Mouse (Mus musculus): ENCODE data around the gene Llgl2. TPM values are rescaled to one million over a fixed set of nuclear protein-coding genes. Genes with fewer than 3 reads are reported as not detected.
A peak's percentile ranks its signal among the peaks of the same experiment; 100 is the strongest.

Gene Llgl2
- polyA plus RNA-seq, 1 experiment, result 3.2 TPM

DNA sequence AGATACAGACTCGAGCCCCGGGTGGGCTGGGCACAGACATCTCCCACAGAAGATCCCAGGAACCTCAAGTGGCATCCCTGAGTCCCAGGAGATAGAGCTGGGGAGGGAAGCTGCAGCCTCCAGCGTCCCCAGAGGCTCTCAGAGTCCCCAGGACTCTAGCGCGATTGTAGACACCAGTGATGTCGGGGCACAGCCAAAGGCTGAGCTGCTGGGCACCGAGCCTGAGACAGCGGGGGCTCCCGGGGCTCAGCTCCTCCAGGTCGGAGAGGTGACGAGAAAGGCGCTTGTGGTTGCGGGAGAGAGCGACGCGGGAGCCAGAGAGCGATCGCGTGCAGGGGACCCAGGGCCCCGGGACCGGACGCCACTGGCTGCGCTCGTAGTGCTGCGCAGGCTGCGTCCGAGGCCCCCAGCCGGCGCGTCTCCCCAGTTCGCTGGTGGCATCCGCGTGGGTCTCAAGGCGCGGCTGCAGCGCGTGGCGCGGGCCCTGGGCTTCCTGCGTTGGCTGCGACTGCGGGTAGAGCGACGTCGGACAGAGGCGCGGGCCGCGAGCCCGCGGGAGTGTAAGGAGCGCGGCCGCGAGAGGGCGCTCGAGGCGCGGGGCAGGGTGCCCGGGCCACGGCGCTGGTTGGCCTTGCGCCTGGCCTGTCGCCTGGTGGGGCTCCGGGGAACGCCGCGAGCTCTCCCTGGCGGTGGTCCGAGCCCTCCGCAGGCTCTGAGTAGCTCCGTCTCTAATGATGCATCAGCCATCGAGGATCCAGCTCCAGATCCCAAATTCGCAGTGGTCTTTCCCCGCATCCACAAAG, 35.5 kb downstream of the Llgl2 start:
- H3K4me3 ChIP-seq (ENCODE audit: insufficient read depth, low read length), result no peak overlapping the region

DNA sequence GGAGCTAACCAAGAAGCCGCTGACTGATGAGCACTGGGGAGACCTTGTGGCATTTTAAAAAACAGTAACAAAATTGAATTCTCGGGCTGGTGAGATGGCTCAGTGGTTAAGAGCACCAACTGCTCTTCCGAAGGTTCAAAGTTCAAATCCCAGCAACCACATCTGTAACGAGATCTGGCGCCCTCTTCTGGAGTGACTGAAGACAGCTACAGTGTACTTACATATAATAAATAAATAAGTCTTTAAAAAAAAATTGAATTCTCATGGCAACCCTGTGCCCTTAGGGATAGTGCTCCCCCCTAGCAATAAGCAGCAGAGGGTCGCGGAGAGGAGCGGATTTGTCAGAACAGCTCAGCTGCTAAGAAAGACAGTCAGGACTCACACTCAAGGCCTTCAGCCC, 40.0 kb downstream of the Llgl2 start:
- no peak overlapping the region for H3K4me3 ChIP-seq (ENCODE audit: insufficient read depth, low read length)
- no peaks in the 10 kb centered on the region for H3K4me1 ChIP-seq (ENCODE audit: control insufficient read depth, insufficient read depth, low read length)
- H3K27ac ChIP-seq (ENCODE audit: insufficient read depth, low read length), result no peak overlapping the region
- TF ChIP-seq POLR2A (IDR thresholded peaks at IDR 0.05; ENCODE audit: extremely low read depth, insufficient read depth, low read length), result no peak

More for the DNA sequence above, 35.5 kb downstream of the Llgl2 start:
- Histone ChIP-seq H3K4me1 (ENCODE audit: control insufficient read depth, insufficient read depth, low read length) (no peaks in the 10 kb centered on the region), H3K27ac (ENCODE audit: insufficient read depth, low read length) (no peak overlapping the region)
- TF ChIP-seq POLR2A (IDR thresholded peaks at IDR 0.05; ENCODE audit: extremely low read depth, insufficient read depth, low read length), result no peak
- peak; percentile 33; the same call in 1 of the 2 replicates for TF ChIP-seq CTCF (IDR thresholded peaks at IDR 0.05; ENCODE audit: extremely low read depth, insufficient read depth, low read length)

DNA sequence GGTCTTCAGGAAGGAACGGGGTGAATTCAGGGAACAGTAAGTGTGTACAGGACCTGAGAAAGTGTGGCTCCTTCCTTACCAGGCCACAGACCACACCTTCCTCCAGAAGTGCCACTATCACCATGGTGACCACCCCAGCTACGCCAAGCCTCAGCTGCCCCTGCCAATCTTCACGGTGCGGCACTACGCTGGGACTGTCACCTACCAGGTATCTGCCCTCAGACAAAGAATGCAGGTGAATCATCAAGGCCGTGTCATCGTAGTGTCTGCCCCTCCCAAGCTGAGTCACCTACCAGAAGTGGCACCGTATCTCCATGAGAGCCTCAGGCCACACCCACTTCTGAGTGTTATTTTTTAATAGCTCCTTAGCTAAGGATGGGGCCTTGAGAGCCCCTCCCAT, 45.5 kb downstream of the Llgl2 start:
- TF ChIP-seq CTCF (IDR thresholded peaks at IDR 0.05; ENCODE audit: extremely low read depth, insufficient read depth, low read length) (no peak), POLR2A (IDR thresholded peaks at IDR 0.05; ENCODE audit: extremely low read depth, insufficient read depth, low read length) (no peak)
- H3K4me3 ChIP-seq (ENCODE audit: insufficient read depth, low read length), result no peak overlapping the region
- no peaks in the 10 kb centered on the region for H3K4me1 ChIP-seq (ENCODE audit: control insufficient read depth, insufficient read depth, low read length)
- H3K27ac ChIP-seq (ENCODE audit: insufficient read depth, low read length), result no peak overlapping the region

DNA sequence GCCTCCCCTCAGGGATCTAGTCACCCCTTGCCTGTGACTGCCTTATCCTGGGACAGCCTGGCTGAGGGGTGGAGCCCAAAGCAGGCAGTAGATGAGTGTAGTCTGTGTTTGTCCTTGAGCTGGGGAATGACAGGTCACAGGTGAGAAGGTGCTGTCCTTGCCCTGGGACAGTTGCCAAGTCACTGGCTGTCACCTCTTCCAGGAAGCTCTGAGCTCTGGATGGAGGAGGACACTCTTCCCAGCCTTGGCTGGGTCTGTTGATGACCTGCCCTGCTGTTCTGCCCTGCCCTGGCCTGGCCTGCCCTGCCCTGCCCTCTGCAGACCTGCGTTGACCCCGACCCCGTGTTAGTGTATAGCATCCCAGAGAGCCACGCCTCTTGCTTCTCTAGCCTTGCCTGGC, 48.6 kb downstream of the Llgl2 start:
- TF ChIP-seq CTCF (IDR thresholded peaks at IDR 0.05; ENCODE audit: extremely low read depth, insufficient read depth, low read length) (no peak), POLR2A (IDR thresholded peaks at IDR 0.05; ENCODE audit: extremely low read depth, insufficient read depth, low read length) (no peak)
- Histone ChIP-seq H3K4me1 (ENCODE audit: control insufficient read depth, insufficient read depth, low read length) (no peaks in the 10 kb centered on the region), H3K27ac (ENCODE audit: insufficient read depth, low read length) (no peak overlapping the region), H3K4me3 (ENCODE audit: insufficient read depth, low read length) (no peak overlapping the region)

DNA sequence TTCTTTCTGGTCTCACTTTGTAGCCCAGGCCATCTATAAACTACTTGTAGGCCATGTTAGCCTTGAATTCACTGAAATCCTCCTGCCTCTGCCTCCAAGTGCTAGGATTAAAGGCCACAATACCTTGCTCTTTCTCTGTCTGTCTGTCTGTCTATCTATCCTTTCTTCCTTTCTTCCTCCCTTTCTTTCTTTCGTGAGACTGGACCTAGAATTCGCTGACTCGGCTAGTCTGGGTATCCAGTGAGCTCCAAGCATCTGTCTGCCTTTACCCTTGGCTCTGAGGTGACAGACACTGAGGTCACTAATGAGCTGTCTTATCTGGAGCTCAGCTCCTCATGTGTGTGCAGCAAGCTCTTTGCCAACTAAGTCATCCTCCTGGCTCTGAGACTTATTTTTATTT, 52.1 kb downstream of the Llgl2 start:
- TF ChIP-seq POLR2A (IDR thresholded peaks at IDR 0.05; ENCODE audit: extremely low read depth, insufficient read depth, low read length) (no peak), CTCF (IDR thresholded peaks at IDR 0.05; ENCODE audit: extremely low read depth, insufficient read depth, low read length) (no peak)
- Histone ChIP-seq H3K4me1 (ENCODE audit: control insufficient read depth, insufficient read depth, low read length) (no peaks in the 10 kb centered on the region), H3K27ac (ENCODE audit: insufficient read depth, low read length) (no peak overlapping the region), H3K4me3 (ENCODE audit: insufficient read depth, low read length) (no peak overlapping the region)

DNA sequence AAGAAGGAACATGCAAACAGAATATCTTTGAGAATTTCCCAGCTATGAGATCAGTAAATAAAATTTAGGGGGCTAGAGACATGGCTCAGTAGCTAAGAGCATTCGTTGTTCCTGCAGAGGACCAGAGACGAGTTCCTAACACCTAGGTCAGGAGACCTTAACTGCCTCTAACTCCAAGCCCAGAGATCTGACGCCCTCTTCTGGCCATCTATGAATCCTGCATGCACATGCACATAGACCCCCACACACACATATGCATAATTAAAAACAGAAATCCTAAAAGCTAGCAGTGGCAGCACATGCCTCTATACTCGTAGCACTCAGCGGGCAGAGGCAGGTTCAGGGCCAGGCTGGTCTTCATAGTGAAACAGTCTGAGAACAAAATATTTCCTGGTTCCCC, 52.6 kb downstream of the Llgl2 start:
- Histone ChIP-seq H3K27ac (ENCODE audit: insufficient read depth, low read length) (no peak overlapping the region), H3K4me3 (ENCODE audit: insufficient read depth, low read length) (no peak overlapping the region), H3K4me1 (ENCODE audit: control insufficient read depth, insufficient read depth, low read length) (no peaks in the 10 kb centered on the region)
- TF ChIP-seq CTCF (IDR thresholded peaks at IDR 0.05; ENCODE audit: extremely low read depth, insufficient read depth, low read length) (no peak), POLR2A (IDR thresholded peaks at IDR 0.05; ENCODE audit: extremely low read depth, insufficient read depth, low read length) (no peak)

DNA sequence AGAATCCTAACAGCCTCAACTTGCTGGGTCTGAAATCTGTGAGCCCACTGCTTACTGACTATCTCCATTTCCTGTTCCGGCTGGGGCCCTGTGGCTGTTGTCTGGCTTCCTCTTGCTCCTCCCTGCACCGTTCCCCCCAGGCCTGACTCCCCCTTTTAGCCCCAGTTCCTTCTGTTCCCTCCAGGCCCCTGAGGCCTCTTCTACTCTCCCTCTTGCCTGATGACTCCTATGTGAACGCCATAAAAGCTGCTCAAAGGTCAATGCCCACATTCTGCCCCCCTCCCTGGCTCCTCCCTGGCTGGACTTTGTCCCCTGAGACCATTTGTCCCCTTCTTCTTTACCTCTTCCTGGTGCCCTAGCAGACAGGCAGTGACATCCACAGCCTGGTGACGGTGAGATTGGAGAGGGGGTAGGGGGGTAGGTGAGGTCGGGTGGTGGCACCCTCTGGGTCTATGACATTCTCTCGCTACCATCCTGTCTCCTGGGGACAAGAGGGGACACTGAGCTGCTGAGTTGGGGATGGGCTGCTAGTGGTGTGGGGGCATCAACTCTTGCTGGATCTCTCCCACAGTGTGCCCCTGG, 53.4 kb downstream of the Llgl2 start:
- no peak overlapping the region for H3K27ac ChIP-seq (ENCODE audit: insufficient read depth, low read length)
- no peak overlapping the region for H3K4me3 ChIP-seq (ENCODE audit: insufficient read depth, low read length)
- TF ChIP-seq CTCF (IDR thresholded peaks at IDR 0.05; ENCODE audit: extremely low read depth, insufficient read depth, low read length) (no peak), POLR2A (IDR thresholded peaks at IDR 0.05; ENCODE audit: extremely low read depth, insufficient read depth, low read length) (no peak)
- H3K4me1 ChIP-seq (ENCODE audit: control insufficient read depth, insufficient read depth, low read length), result no peaks in the 10 kb centered on the region

DNA sequence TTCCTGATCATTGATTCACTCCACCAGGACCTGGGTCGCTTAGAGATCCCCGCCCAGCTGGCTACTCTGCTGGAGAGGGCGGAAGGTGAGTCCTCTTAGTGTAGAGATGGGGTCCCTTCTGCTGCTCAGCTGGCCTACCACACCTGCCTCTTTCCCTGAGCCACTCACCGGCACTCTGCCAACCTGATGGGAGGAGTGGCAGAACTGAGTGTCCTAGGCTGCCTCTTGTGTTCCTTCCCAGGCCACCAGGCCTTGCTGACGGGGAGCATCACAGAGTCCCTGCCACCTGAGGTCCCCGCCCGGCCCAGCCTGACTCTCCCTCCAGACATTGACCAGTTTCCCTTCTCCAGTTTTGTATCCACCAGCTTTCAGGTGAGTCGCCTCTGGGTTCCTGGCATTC, 54.2 kb downstream of the Llgl2 start:
- H3K4me3 ChIP-seq (ENCODE audit: insufficient read depth, low read length), result no peak overlapping the region
- TF ChIP-seq POLR2A (IDR thresholded peaks at IDR 0.05; ENCODE audit: extremely low read depth, insufficient read depth, low read length), result no peak
- no peak for TF ChIP-seq CTCF (IDR thresholded peaks at IDR 0.05; ENCODE audit: extremely low read depth, insufficient read depth, low read length)
- H3K4me1 ChIP-seq (ENCODE audit: control insufficient read depth, insufficient read depth, low read length), result no peaks in the 10 kb centered on the region
- H3K27ac ChIP-seq (ENCODE audit: insufficient read depth, low read length), result no peak overlapping the region

DNA sequence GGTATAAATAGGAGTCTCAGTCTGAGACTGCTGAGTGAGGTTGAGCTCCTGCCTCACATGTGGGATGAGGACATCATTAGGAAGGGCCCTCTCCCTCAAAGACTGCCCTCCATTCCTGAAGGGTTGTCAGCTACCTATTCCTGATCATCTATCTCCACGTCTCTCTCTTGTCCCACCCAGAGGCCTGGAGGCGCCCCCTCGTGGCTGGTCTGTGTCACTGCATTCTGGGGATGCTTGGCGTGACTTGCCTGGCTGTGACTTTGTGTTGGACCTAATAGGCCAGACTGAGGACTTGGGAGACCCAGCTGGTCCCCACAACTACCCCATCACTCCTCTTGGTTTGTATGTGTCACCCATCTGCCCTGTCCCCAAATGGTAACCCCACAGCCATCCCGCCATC, 57.2 kb downstream of the Llgl2 start:
- Histone ChIP-seq H3K4me3 (ENCODE audit: insufficient read depth, low read length) (no peak overlapping the region), H3K27ac (ENCODE audit: insufficient read depth, low read length) (no peak overlapping the region), H3K4me1 (ENCODE audit: control insufficient read depth, insufficient read depth, low read length) (no peaks in the 10 kb centered on the region)
- TF ChIP-seq POLR2A (IDR thresholded peaks at IDR 0.05; ENCODE audit: extremely low read depth, insufficient read depth, low read length) (no peak), CTCF (IDR thresholded peaks at IDR 0.05; ENCODE audit: extremely low read depth, insufficient read depth, low read length) (peak; percentile 55)

DNA sequence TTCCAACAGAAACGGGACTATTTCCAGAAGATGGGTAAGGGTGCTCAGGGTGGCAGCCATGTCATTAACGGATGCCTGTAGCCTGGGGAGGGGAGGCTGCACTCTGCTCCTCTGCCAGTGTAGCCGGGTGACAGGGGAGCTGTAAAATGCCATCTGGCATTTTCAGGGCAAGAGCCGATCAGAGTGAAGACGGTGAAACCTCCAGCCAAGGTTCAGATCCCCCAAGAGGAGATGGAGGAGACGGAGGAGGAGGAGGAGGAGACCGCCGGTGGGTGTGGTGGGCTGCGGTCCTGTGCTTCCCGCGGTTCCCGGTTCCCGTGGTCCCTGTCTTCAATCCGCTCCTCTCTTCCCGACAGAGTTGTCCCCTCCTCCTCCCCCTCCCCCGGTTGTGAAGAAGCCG, 59.4 kb downstream of the Llgl2 start:
- no peak overlapping the region for H3K27ac ChIP-seq (ENCODE audit: insufficient read depth, low read length)
- no peaks in the 10 kb centered on the region for H3K4me1 ChIP-seq (ENCODE audit: control insufficient read depth, insufficient read depth, low read length)
- H3K4me3 ChIP-seq (ENCODE audit: insufficient read depth, low read length), result no peak overlapping the region
- TF ChIP-seq CTCF (IDR thresholded peaks at IDR 0.05; ENCODE audit: extremely low read depth, insufficient read depth, low read length), result no peak
- no peak for TF ChIP-seq POLR2A (IDR thresholded peaks at IDR 0.05; ENCODE audit: extremely low read depth, insufficient read depth, low read length)

Data from cortical plate, adult 2 months (tissue).